Mouse (Mus musculus) C2C12 (cell line): Measurements from ENCODE around the gene Nrm. TPM values are rescaled to one million over a fixed set of nuclear protein-coding genes. Genes with fewer than 3 reads are reported as not detected.

Experiments
- H3K27me3 ChIP-seq: one replicate; pipeline ENCODE4 v1.6.1; 2011; ENCODE audit not compliant: control insufficient read depth, insufficient read depth, insufficient read length
- H3K36me3 ChIP-seq: one replicate; pipeline ENCODE4 v1.6.1; 2011; ENCODE audit not compliant: control insufficient read depth, insufficient read depth
- H3K4me3 ChIP-seq: one replicate; pipeline ENCODE4 v1.5.1; 2011; ENCODE audit warnings: mild to moderate bottlenecking, control low read depth; ENCODE audit not compliant: poor library complexity, insufficient read depth, severe bottlenecking
- H3K79me2 ChIP-seq: one replicate; pipeline ENCODE4 v1.6.1; 2011; ENCODE audit not compliant: control insufficient read depth, insufficient read depth
- H3K79me3 ChIP-seq: one replicate; pipeline ENCODE4 v1.6.1; 2011; ENCODE audit warnings: low read depth, control low read depth
- H3ac ChIP-seq: one replicate; pipeline ENCODE3; 2011; ENCODE audit warnings: low read depth; ENCODE audit not compliant: control insufficient read depth, insufficient read length
- CEBPB ChIP-seq: IDR thresholded peaks from one replicate; pipeline ENCODE4 v1.6.1; 2011; ENCODE audit warnings: low read depth, mild to moderate bottlenecking, control low read depth, moderate library complexity
- CTCF ChIP-seq: IDR thresholded peaks from one replicate; pipeline ENCODE4 v1.5.1; 2011; ENCODE audit not compliant: control insufficient read depth, insufficient read depth, insufficient read length
- FOSL1 ChIP-seq: IDR thresholded peaks from one replicate; pipeline ENCODE4 v1.8.0; 2011; ENCODE audit warnings: mild to moderate bottlenecking, low read length; ENCODE audit not compliant: poor library complexity, insufficient read depth, severe bottlenecking
- MAX ChIP-seq: IDR thresholded peaks from one replicate; pipeline ENCODE4 v1.6.1; 2011; ENCODE audit warnings: mild to moderate bottlenecking, control low read depth
- MYOD1 ChIP-seq: IDR thresholded peaks from one replicate; pipeline ENCODE4 v1.6.1; 2011; ENCODE audit warnings: low read depth; ENCODE audit not compliant: control insufficient read depth, insufficient read length
- MYOG ChIP-seq: IDR thresholded peaks from one replicate; pipeline ENCODE4 v1.6.1; 2011; ENCODE audit not compliant: control insufficient read depth, insufficient read length; ENCODE audit errors: extremely low read depth
- USF1 ChIP-seq: IDR thresholded peaks from one replicate; pipeline ENCODE4 v1.6.1; 2011; ENCODE audit warnings: low read depth, mild to moderate bottlenecking, control low read depth, moderate library complexity
- polyA plus RNA-seq: library from polyadenylated mRNA; unstranded; fragments of >200 nt; fragmentation: generic; extraction: Trizol; gene quantifications from one replicate; pipeline ENCODE4 v1.2.1, GENCODE M21; 2012; ENCODE audit warnings: missing spikeins

The Nrm gene
- polyA plus RNA-seq, 1 experiment = 25.5 TPM

- Histone ChIP-seq H3K27me3 (no peaks in the 10 kb centered on the region), H3K4me3 (no peak overlapping the region), H3K79me2 (peaks cover 48% of the 10 kb centered on the region), H3ac (no peak overlapping the region), H3K36me3 (peaks cover 36% of the 10 kb centered on the region), H3K79me3 (peaks cover 40% of the 10 kb centered on the region)
- no peak for TF ChIP-seq MAX
- TF ChIP-seq MYOG = no peak
Measured at GRCm38 (mm10) chr17:35833239-35833751, 27.8 kb upstream of the Nrm start.

GRCm38 (mm10) chr17:35833894-35834293, 27.2 kb upstream of the Nrm start:
- Histone ChIP-seq H3ac (no peak overlapping the region), H3K27me3 (no peaks in the 10 kb centered on the region), H3K79me3 (peaks cover 44% of the 10 kb centered on the region), H3K79me2 (peaks cover 48% of the 10 kb centered on the region), H3K36me3 (peaks cover 36% of the 10 kb centered on the region), H3K4me3 (no peak overlapping the region)
- TF ChIP-seq MAX (no peak), MYOG (no peak), USF1 (no peak), FOSL1 (no peak), MYOD1 (no peak), CTCF (no peak), CEBPB (no peak)

- TF ChIP-seq USF1 = no peak
- TF ChIP-seq FOSL1 = no peak
- TF ChIP-seq MYOG = no peak
- no peak for TF ChIP-seq CEBPB
- no peak for TF ChIP-seq CTCF
- TF ChIP-seq MYOD1 = no peak
- TF ChIP-seq MAX = no peak
- peak overlapping the region; percentile 94 for H3K4me3 ChIP-seq
- H3K36me3 ChIP-seq = peaks cover 36% of the 10 kb centered on the region
- no peaks in the 10 kb centered on the region for H3K27me3 ChIP-seq
- peak overlapping the region; percentile 25 for H3ac ChIP-seq
- H3K79me3 ChIP-seq = peaks cover 44% of the 10 kb centered on the region
- peaks cover 57% of the 10 kb centered on the region for H3K79me2 ChIP-seq
Measured at GRCm38 (mm10) chr17:35834696-35835422, 26.3 kb upstream of the Nrm start.

- Histone ChIP-seq H3K27me3 (no peaks in the 10 kb centered on the region), H3ac (peak overlapping the region; percentile 25), H3K4me3 (peak overlapping the region; percentile 94), H3K79me2 (peaks cover 60% of the 10 kb centered on the region), H3K36me3 (peaks cover 36% of the 10 kb centered on the region), H3K79me3 (peaks cover 44% of the 10 kb centered on the region)
- TF ChIP-seq MYOD1 (no peak), MYOG (no peak), CEBPB (no peak), MAX (no peak), CTCF (no peak), USF1 (no peak), FOSL1 (no peak)
Measured at GRCm38 (mm10) chr17:35835424-35836140, 25.5 kb upstream of the Nrm start.

GRCm38 (mm10) chr17:35836178-35836965, 24.7 kb upstream of the Nrm start:
- H3ac ChIP-seq = peak overlapping the region; percentile 95
- no peaks in the 10 kb centered on the region for H3K27me3 ChIP-seq
- peaks cover 60% of the 10 kb centered on the region for H3K79me2 ChIP-seq
- H3K4me3 ChIP-seq = peak overlapping the region; percentile 94
- peaks cover 36% of the 10 kb centered on the region for H3K36me3 ChIP-seq
- H3K79me3 ChIP-seq = peaks cover 44% of the 10 kb centered on the region
- TF ChIP-seq USF1 (no peak), MAX (peak; percentile 34), CTCF (peak; percentile 54)
